ENCODE assay signal across 10 mouse cellular contexts in the genomic region with DNA sequence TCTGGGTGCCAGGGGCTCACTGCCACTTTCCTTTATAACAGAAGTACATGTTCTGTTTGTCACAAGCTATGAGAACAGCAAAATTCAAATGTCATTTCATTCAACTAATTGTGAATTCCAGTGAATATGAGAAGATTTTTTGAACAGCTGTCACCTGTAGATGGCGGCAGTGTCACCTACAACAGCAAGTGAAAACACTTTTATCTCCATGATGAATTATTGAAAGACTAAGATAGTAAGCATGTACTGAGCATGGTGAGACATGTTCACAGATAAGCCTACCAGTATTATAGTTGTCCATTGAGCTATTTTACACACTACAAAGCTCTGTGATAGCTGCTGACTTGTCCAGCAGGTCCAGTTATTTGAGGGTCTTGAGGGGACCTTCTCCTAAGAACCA. TPM values are rescaled to one million over a fixed set of nuclear protein-coding genes. Genes with fewer than 3 reads are reported as not detected.
DNase-seq lines count a peak whose midpoint lies in the region; ATAC-seq and TF ChIP-seq lines count a peak whose summit lies in the region.
"Had no signal": no experiment of that assay in that cellular context is flagged by ENCODE, and none has a peak within 500 bp of the region (broad histone marks: within the 10 kb centered on the region; RNA-seq: fewer than 3 reads in every experiment).

No protein-coding gene starts in this region.

- no peak for TF ChIP-seq POLR2A in cerebellum, adult 2 months (IDR thresholded peaks at IDR 0.05; ENCODE audit: borderline replicate concordance, insufficient read depth, low read length)

- H3K27me3 ChIP-seq in cerebellum, adult 2 months (ENCODE audit: control insufficient read depth, insufficient read depth, low read length): no peaks in the 10 kb centered on the region
- no peaks in the 10 kb centered on the region for H3K27me3 ChIP-seq in forebrain, embryonic 16.5 days (replicated peaks; ENCODE audit: control insufficient read depth, insufficient read depth, low read length)
- H3K27me3 ChIP-seq: megakaryocyte, embryonic 14.5 days had no signal

- peak; percentile 45 to 47 for DNase-seq in cerebellum, postnatal 10 days
- no peak for DNase-seq in cerebellum, adult 2 months
- DNase-seq in left cerebral cortex, postnatal 14 days (ENCODE audit: low spot score in 2 of 2): peak; percentile 46 to 52
- DNase-seq in left cerebral cortex, adult 8-10 months (ENCODE audit: low spot score in 2 of 2): no peak
- peak; percentile 17 for DNase-seq in fibroblast of lung, adult 2 months (ENCODE audit: low read depth)
- peak; percentile 42 for DNase-seq in retina, postnatal 1 day
- DNase-seq in ovary, adult 18-20 months (ENCODE audit: low spot score): no peak

- no peaks in the 10 kb centered on the region for H3K36me3 ChIP-seq in forebrain, embryonic 16.5 days (ENCODE audit: control insufficient read depth, insufficient read depth)

- ATAC-seq in forebrain, embryonic 16.5 days: no peak

- no peak overlapping the region for H3K9ac ChIP-seq in forebrain, embryonic 16.5 days (replicated peaks; ENCODE audit: low read depth, low read length)

- H3K4me1 ChIP-seq in cerebellum, adult 2 months (ENCODE audit: control insufficient read depth, insufficient read depth, low read length): no peaks in the 10 kb centered on the region
- H3K4me1 ChIP-seq in forebrain, embryonic 16.5 days (replicated peaks; ENCODE audit: control insufficient read depth, insufficient read depth, low read length): no peaks in the 10 kb centered on the region
- H3K4me1 ChIP-seq: megakaryocyte, embryonic 14.5 days had no signal

- H3K4me3 ChIP-seq in cerebellum, adult 2 months (replicated peaks; ENCODE audit: insufficient read depth, low read depth, low read length): no peak overlapping the region
- no peak overlapping the region for H3K4me3 ChIP-seq in forebrain, embryonic 16.5 days (replicated peaks; ENCODE audit: low read length)
- H3K4me3 ChIP-seq: megakaryocyte, embryonic 14.5 days had no signal

- no peak overlapping the region for H3K4me2 ChIP-seq in forebrain, embryonic 16.5 days (ENCODE audit: low read length)

- TF ChIP-seq CTCF in cerebellum, adult 2 months (IDR thresholded peaks at IDR 0.05; ENCODE audit: borderline replicate concordance, insufficient read depth, low read depth, low read length): no peak

- intact Hi-C loops in left cerebral cortex, postnatal 14 days (cut with DNase I): no loop called here

- no peaks in the 10 kb centered on the region for H3K9me3 ChIP-seq in forebrain, embryonic 16.5 days (ENCODE audit: control insufficient read depth, low read length)
- H3K9me3 ChIP-seq: megakaryocyte, embryonic 14.5 days had no signal

- no peak overlapping the region for H3K27ac ChIP-seq in cerebellum, adult 2 months (ENCODE audit: insufficient read depth, low read length)
- no peak overlapping the region for H3K27ac ChIP-seq in forebrain, embryonic 16.5 days (ENCODE audit: low read length)

- 78% methylated on average over 1 of the region's 1 CpGs for WGBS in cerebellum, adult 2 months
- 90% methylated on average over 1 of the region's 1 CpGs for WGBS in forebrain, embryonic 16.5 days

RNA-seq across cellular contexts. Expression of a gene that starts 12.6 kb away (rescaled TPM):
- polyA plus RNA-seq in cerebellum, adult 2 months (2012; rRNA removed): not detected in 2 replicates
- not detected for total RNA-seq in left cerebral cortex, postnatal 14 days (2021)
- not detected for total RNA-seq in left cerebral cortex, adult 8-10 months (2022)
- polyA plus RNA-seq in forebrain, embryonic 16.5 days (2015; fragmentation: Nextera tagmentation; extraction: Ambion mirVana): not detected in 2 replicates
- polyA plus RNA-seq: cortical plate, adult 2 months had no signal

RNA-seq across cellular contexts. Expression of a gene that starts 42.5 kb away (rescaled TPM):
- not detected in 2 replicates for polyA plus RNA-seq in cerebellum, adult 2 months (2012; rRNA removed)
- not detected for total RNA-seq in left cerebral cortex, postnatal 14 days (2021)
- total RNA-seq in left cerebral cortex, adult 8-10 months (2022): not detected
- 0.26 and 0.29 TPM in 2 replicates for polyA plus RNA-seq in forebrain, embryonic 16.5 days (2015; fragmentation: Nextera tagmentation; extraction: Ambion mirVana)
- polyA plus RNA-seq: cortical plate, adult 2 months had no signal

Comparison
In these comparisons a context has a peak if more than half of its experiments do, and no peak if none do; other contexts are left out.
1. DNase-seq: peak in cerebellum, postnatal 10 days (2 of 2), left cerebral cortex, postnatal 14 days (2 of 2), fibroblast of lung, adult 2 months (single experiment) and retina, postnatal 1 day (single experiment); none in cerebellum, adult 2 months (0 of 2), left cerebral cortex, adult 8-10 months (0 of 2) and ovary, adult 18-20 months (single experiment).